Mouse (Mus musculus): ENCODE measurements at regions not wholly inside any gene's neighbourhood (a gene's known extent, or its start where the extent isn't known, plus 50 kb on each side); places are given as distances from the start of the nearest gene placed in this dataset.

DNA sequence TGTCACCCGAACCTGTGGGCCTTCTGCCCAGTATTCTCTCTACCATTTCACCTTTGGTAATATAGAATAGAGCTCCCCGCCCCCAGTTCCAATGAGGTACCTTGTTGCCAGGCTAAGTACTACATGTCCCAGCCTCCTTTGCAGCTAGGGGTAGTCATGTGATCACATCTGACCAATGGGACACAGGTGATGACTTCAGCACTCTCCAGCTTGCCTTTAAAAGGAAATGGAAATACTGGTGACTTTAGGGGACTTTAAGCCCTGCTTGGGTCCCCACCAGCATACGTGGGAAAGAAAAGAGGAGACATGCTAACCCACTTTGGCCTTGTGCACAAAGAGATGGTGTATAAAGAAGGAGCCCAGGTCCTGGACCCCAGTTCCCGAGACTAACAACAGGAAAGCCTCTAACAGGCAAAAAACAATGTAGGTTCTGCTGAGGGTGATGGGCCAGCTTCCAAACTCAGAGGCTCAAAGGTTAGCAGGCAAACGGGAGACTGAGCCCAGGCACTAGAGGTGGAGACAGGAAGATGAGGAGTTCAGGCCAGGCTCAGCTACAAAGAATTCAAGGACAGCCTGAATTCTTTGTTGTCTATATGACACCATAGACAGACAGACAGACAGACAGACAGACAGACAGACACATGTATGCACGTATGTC is 103.5 kb downstream of the 1700001O22Rik start:
- peak in 1 of 2 experiments; percentile 57 for DNase-seq (ENCODE audit: low read depth in 2 of 2, low spot score in 2 of 2)

DNA sequence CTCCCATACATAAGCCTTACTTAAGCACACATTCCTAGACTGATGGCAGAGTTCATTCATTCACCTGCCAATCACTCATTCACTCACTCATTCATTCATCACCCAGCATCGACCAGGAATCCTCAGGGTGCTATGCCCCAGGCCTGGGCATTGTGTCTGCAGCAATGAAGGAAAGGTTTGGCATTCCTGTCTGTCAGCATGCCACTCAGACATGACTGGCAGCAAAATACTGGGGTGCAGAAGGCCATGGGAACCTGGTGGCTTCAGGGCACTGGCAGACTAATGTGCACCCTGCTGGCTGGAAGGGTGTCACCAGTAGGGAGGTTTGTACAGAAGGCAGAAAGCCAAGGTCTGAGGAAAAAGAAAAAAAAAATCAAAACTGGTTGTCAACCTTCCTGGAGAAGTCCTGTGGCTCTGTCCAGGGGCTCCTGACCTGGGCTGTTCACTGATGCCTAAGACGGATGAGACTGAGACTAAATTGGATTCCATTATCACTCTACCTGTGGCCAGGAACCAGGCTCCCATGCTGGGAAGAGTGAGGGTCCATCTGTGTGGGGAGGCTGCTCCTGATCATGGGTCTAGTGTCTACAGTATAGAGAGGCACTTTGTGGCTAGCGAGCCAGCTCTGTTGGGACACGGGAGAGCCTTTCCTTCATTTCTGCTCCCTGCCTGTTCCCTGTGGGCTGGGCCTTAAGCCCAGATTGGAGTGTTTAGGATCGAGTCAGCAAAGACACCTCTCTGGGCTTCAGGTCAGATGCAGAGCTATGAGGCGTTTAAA is 104.1 kb downstream of the Cstad start:
- no peak for DNase-seq (ENCODE audit: low read depth in 2 of 2, low spot score in 2 of 2)

DNA sequence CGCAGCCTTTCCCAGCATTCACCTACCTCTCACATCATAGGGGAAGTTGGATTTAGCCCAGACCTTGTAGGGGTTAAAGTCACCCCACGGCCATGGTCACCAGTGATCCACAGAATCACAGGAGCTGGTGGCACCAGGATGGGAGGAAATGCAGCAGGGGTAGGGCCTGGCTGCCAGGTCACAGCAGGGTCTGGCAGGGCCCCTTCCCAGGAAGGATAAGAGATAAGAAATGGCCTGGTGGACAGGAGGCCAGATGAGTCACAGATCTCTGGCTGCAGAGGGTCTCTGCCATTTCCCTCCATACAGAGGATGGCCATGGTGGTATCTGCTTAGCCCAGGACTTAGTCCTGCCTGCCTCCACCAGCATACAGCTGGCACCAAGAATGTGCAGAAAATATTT is 103.0 kb downstream of the Cstad start:
- DNase-seq (ENCODE audit: low read depth in 2 of 2, low spot score in 2 of 2), result no peak

DNA sequence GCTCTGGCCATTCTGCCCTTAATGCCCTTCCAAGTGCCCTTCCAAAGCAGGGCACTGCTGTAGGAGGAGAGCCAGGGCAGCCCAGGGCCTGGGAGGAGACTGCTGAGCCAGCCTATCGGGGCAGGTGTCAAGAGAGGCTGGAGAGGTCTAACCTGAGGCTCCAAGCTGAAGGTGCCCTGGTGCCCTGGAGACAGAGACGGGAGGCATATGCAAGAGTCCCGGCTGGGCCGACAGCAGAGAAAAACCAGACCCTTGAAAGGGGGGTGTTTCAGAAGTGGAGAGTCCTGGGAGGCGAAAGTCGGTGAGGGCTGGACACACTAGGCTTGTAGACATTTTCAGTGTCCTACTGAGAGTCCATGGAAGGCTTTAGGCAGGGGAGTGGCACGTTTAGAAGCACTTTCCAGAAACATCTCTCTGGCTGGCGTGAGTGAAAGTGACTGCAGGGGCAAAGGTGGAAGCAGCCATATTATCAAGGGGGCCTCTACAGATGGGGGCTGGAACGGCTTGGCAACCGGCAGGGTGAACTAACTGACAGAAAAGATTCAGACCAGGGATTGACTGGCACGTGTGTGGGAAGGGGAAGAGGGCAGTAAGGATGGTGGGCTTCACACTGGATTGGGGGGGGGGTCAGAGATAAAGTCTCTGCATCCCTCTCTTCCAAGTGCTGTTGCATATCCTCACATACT is 101.1 kb downstream of the Cstad start:
- DNase-seq (ENCODE audit: low read depth in 2 of 2, low spot score in 2 of 2), result no peak

DNA sequence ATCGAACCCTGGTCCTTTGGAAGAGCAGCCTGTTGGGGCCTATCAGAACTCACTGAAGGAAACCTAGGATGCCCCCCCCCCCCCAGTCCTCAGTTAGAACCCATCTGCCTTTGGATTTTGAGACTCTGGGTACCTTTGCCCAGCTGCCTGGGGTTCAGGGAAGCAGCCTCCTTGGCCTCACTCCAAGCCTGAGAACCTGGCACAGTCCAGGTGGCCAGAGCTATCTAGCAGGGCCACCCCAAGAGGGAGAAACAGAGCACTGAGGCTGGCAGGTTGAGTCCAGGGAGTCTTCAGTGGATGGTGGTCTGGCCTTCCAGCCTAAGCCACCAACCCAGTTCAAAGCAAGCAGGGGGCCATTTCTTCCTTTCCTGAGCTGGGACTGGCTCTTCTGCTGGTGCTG is 100.2 kb downstream of the Cstad start:
- no peak for DNase-seq (ENCODE audit: low read depth in 2 of 2, low spot score in 2 of 2)

DNA sequence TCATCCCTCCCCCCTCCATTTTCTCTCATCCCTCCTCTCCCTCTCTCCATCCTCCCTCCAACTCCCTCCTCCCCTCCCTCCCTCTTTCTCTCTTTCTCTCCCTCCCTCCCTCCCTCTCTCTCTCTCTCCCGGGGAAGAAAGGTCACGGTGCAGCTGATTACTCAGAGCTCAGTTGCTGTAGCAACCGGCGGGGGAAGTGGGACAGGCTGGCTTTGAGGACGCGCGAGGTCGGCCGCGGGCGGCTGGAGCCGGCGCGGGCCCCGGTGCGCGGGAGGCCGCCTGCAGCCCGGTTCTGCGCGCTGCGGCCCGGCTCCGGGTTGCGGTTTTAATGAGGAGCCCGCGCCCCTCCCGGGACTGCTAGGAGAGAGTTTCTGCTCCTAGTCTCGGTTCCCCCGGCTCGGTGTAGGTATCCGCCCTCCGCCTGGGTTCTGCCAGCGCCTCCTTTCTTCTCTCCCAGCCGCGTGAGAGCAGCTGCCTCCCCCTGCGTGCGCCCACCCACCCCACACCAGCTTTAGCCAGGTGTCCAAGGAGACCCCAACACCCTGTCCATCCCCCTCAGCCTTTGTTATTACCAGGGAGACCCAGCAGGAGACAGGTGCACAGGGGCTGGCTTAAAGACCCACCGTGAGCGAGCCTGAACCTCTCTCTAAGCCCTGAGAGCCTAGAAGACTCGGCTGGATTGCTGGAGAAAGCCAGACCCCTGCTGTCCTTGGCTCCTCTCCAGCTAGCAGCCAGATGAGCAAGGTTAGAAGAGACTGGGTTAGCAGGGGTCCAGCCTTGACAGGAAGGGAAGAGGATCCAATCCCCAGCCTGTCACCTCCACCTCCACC is 98.6 kb downstream of the Cstad start:
- DNase-seq (ENCODE audit: low read depth in 2 of 2, low spot score in 2 of 2), result peak in 1 of 2 experiments; percentile 47

DNA sequence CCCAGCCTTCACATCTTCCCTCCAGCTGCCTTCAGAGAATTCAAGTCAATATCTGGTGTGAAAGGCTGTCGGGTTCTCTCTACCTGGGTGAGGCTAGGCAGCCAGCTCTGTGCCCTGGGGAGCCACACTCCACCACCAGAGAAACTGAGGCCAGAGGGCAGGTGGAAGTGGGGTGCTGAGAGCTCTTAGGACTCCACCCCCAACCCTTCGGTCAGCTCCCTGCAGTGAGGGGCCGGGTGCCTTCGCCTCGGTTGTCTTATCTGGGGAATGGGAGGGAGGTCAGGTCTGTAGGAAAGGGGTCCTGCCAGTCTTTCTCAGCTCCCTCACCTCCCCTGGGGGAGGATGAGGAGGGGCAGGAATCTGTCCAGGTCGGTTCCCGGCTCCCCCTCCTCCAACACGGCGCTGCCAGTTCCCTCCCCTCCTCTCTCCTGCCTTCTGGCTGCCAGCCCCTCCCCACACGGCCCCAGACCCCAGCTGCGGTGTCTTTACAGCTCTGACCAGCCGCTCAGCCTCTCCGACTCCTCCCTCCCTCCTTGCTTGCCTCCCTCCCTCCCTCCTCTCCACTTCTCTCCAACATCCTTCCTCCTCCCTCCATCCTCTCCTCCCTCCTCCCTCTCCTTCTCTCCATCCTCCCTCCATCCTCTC is 97.8 kb downstream of the Cstad start:
- no peak for DNase-seq (ENCODE audit: low read depth in 2 of 2, low spot score in 2 of 2)

DNA sequence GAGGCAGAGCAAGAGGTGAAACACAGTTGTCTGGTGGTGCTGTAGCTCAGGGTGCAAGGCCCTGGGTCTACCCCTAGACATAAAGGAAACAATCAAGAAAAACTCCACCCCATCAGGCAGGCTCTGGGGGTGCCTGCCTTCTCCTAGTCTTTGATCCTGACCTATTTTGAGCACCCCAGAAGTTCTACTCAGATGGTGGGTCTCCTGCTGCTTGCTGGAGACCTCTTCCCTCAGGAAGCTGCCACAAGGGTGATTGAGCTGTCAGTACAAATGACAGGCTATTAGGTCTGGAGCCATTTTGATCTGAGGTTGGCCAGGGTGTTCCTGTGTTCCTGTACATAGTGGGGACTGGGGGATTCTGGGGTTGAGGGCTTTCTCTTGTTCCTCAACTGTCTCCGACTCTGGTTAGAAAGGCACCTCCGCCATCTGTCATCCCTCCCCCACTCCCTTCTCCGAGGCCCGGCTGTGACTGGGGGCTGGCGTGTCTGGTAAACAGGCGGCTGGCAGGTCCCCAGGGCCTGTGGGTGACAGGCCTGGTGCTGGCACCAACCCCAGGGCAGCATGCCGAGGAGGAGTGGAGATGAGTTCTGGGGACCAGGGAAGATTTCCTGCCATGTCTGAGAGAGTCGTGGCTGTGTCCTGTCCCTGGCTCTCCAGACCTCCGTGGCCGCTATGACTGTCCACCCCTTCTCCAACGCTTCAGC is 97.2 kb downstream of the Cstad start:
- DNase-seq (ENCODE audit: low read depth in 2 of 2, low spot score in 2 of 2), result no peak

DNA sequence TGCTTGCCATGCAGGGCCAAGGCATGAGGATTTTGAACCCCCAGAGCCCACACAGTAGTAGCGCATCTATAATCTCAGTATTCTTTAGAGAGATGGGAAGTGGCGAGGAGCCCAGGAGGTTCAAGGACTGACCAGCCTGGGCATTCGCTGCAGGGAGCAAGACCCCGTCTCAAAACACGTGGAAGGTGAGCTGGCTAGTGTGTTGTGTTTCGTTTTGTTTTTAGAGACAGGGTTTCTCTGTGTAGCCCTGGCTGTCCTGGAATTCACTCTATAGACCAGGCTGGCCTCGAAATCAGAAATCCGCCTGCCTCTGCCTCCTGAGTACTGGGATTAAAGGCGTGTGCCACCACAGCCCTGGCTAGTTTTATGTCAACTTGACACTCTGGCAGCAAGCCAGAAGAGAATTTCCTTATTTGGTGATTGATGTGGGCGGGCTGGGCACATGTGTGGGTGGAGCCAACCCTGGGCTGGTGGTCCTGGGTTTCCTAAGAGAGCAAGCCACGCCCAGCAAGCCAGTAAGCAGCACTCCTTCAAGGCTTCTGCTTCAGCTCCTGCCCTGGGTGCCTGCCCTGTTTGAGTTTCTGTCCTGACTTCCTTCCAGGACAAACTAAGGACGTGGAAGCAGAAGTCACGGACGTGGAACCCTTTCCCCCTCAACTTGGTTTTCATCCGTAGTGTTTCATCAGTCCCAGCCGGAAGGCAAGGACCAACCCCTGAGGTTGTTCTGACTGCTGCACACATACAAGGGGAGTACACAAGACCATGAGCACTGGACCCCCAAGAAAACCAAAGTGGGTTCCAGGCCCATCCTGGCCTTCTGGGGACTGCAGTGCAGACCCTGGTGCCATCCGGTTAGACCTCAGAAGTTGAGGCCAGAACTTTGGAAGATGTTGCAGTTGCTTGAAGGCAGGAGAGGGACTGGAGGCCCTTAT is 96.4 kb downstream of the Cstad start:
- peak in 1 of 2 experiments; percentile 27 for DNase-seq (ENCODE audit: low read depth in 2 of 2, low spot score in 2 of 2)

DNA sequence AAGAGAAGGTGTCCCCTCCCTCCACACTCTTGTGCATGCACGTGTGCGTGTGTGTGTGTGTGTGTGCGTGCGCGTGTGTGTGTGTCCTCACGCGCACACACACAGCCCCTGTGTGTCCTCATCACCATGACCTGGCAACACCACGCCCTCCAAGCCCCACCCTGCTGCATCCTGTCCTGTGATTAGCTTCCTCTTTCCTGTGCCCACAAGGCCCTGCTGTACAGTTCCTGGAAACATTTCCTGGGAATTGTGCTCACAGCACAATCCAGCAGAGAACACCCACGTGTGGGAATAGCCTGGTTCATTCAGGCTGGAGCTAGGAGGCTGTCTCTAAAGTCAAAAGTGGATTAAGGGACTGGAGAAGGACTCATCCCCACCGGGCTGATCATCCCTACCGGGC is 95.5 kb downstream of the Cstad start:
- no peak for DNase-seq (ENCODE audit: low read depth in 2 of 2, low spot score in 2 of 2)

DNA sequence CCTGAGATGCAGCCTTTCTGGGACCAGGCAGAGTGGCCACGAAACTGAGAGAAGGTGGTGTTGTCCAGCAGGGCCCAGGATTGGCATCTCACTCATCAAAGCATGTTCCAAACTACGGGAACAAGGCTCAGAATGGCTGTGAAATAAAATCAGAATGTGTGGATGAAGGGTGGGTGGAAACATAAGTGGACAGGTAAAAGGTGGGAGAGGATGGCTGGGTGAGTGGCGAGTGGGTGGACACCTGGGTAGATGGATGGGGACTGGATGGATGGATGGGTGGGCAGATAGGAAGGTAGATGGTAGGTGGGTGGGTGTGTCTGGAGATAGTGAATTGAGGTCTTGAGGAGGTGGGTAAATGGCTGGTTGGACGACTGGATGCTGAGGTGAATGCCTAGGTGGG is 93.6 kb downstream of the Cstad start:
- no peak for DNase-seq (ENCODE audit: low read depth in 2 of 2, low spot score in 2 of 2)

DNA sequence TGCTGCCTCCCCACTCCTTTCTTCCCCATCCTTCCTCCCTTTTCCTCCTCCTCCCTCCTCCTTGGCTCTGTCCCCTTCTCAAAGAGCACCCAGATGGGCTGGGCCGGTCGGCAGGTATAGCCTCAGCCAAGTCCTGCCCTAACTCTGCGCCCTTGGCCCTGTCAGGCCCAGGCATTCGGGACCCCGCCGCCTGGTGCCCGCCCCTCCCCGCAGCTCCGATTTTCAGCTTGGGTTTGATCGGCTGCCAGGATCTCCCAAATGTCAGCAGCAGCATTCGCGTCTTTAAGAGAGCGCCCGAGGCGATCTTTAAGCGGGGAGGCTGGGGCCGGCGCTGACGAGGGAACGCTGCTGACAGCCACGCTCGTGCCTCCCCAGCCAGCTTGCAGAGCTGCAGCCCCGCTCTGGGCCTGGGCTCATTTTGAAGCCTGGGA is 92.3 kb downstream of the Cstad start:
- DNase-seq (ENCODE audit: low read depth in 2 of 2, low spot score in 2 of 2), result no peak

DNA sequence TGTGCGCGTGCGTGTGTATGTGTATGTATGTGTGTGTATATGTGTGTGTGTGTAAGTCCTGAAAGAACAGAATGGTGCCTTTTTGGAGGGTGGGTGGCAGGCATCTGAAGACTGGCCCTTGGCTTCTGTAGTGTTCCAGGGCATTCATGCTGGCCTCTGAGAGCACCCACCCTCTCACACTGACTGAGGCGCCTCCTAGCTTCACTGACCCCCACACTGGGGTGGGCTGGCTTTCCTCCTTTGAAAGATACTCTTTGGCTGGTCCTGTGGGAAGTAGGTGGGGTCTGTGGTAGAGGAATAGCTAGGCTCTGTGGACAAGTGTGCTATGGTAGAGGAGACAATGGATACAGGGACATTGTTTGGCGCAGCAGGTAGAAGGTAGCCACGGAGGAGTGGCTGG is 91.5 kb downstream of the Cstad start:
- no peak for DNase-seq (ENCODE audit: low read depth in 2 of 2, low spot score in 2 of 2)

DNA sequence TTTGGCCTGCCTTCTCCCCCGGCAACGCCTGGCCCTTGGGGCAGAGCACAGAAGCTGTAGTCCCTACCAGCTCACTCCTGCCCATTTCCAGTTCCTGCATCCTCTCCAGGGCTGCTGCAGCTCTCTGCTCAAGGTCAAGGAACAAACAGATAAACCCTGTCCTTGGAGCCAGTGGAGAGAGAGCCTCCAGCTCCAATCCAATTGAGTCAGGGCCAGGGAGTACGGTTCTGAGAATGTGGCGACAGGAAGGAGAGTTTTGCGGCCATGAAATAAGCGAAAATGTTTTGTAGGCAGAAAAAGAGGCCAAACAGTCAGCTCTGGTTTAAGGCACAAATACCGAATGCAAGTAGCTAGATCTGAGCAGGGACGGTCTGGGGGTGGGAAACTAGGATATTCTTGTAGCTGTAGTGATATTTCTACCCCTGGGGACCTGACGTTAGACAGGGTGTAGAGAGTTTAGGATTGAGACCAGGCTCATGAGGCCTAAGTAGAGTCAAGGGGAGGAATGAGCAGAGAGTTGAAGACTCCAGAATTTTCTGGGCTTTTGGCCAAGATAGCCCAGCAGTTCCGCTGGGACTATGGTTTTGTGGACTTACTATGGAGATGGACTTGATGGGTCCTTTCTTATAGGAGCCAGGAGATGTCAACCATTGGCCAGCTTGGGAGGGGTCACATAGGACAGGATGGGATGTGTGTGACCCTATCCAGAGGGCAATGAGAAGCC is 90.5 kb downstream of the Cstad start:
- no peak for DNase-seq (ENCODE audit: low read depth in 2 of 2, low spot score in 2 of 2)

DNA sequence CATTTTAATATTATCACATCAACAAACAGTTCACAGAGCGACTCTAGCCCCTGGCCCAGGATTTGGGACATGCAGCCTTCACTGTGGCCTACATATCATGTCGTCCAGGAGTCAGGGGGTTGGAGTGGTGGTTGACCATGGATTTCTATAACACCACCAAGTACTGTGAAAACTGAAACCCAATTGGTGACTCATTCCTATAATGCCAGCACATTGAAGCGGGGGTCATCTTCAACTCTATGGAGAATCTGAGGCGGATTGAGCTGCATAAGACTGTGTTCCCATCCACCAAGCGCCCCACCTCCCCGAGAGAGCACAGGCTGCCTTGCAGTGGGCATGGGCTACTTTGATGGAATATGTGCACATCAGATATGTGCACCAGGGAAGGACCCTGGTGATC is 89.6 kb downstream of the Cstad start:
- no peak for DNase-seq (ENCODE audit: low read depth in 2 of 2, low spot score in 2 of 2)

DNA sequence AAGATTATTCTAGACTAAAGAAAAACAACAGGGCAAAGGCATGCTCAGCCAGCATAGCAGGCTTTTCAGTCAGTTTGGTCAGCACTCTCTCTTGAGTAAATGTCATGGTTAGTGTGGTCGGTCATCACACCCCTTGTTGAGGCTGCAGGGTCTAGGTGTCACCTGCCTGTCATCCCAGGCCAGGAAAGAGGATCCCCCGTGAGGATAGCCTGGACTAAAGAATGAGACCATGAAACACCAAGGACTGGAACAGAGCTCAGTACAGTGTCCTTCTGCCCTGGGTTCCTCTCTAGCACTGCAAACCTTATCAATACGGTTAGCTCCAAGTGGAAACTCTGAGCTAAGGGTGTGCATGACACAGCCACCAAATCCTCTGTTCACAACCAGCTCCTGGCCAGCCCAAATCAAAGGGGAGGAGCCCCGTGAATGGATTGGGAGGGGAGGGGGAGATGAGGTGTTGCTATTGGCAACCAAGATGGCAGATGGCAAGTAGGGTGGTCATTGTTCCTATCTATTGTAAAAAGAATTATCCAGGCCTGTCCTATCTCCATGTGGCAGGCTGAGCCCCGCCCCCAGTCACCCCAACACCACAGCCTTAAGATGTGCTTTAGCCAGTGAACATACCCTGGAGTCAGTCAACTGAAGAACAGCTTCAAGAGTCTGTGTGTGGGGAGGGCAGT is 87.4 kb downstream of the Cstad start:
- DNase-seq (ENCODE audit: low read depth in 2 of 2, low spot score in 2 of 2), result no peak

DNA sequence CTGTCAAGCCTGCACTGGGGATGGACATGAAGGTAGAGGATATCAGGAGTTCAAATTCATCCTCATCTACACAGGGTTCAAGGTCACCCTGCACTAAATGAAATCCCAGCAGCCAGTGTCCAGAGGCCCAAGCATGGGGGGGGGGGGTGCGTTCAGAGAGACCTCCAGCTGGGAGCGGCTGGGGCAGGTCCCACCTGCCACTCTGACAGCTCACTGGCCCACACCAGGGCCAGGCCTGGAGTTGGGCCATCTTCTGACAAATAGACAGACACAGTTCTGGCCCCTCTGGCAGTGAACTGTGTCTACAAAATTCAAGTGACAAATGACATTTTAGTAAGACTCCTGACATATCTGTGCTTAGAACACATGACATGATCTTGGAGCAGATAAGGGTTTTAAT is 86.8 kb downstream of the Cstad start:
- DNase-seq (ENCODE audit: low read depth in 2 of 2, low spot score in 2 of 2), result no peak

DNA sequence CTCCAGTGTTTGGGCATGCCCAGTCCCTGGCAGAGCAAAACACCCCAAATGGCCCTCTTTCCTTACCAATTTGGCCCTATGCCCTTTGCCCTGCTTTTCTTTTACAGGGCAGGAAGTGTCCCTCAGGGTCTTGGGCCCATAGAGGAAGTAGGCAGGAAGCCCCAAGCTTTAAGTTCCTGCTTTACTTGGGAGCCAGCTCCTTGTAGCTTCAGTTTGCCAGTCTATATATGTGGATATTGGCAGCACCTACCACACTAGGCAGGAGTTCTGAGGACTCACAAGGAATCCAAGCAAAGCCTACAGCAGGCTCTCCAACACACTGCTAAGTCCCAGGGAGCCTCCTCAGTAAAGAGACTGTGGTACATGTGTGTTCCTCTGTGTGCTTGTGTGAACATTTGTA is 84.2 kb downstream of the Cstad start:
- DNase-seq (ENCODE audit: low read depth in 2 of 2, low spot score in 2 of 2), result no peak

All from CD8-positive naive resting alpha-beta T cell, adult 2 months (primary cell).